Mouse (Mus musculus) heart, postnatal 10 days (tissue): Measurements from ENCODE around the gene Erc2. TPM values are rescaled to one million over a fixed set of nuclear protein-coding genes. Genes with fewer than 3 reads are reported as not detected.

Experiments used
- DNase-seq, 2 experiments: peaks; one replicate each; pipeline ENCODE4 v3.0.0; 2021
- intact Hi-C: fragments of 180-260 bp; cut with DNase I; formaldehyde crosslinking; loops from one replicate; pipeline ENCODE4 v1.15.1; 2025
- total RNA-seq, 2 experiments: library from RNA; stranded (reverse); gene quantifications; 2 replicates each; pipeline ENCODE4 v1.2.3; 2021

Gene Erc2
- total RNA-seq, 2 experiments from 2014 or later, result 2.5 to 2.9 TPM

DNA sequence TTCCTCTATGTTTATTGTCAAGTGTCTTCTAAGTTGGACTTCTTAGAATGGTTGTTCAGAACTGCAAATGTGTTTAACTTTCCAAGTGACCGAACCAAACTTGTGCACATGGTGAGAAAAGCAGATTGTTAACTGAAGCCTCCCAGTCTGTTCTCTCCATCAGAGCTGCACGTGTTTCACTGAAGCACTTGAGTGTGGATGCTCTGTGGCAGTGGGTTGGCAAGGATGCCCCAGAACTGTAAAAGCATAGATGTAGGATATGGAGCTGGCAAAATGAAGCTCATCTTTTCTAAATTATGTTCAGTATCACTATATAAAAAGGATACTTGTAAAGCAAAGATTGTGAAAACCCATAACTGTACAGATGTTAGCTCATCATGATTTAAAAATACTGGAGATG is 645.1 kb downstream of the Erc2 start:
- intact Hi-C loops, result no loop called here

DNA sequence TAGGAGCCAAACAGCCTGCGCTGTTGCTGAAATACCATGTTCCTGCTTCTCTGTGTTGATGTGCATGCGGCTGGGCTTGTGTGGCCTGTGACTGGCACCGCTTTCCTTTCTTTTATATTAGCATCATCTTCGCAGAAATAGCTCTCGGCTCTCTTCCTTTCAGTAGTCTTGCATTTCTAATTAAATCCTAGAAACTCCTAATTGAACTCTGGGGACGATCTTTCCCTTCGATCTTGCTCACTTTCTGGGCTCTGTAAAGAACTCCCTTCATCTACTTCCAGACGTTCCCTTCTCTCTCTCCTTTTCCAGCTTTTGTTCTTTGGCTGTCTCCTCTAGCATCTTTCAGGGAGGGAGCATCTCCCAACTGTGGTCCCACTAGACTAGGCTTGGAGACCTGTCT is 649.6 kb downstream of the Erc2 start:
- DNase-seq, result no peak
- intact Hi-C loops, result no loop called here

More for the DNA sequence above, 645.1 kb downstream of the Erc2 start:
- DNase-seq, result no peak

DNA sequence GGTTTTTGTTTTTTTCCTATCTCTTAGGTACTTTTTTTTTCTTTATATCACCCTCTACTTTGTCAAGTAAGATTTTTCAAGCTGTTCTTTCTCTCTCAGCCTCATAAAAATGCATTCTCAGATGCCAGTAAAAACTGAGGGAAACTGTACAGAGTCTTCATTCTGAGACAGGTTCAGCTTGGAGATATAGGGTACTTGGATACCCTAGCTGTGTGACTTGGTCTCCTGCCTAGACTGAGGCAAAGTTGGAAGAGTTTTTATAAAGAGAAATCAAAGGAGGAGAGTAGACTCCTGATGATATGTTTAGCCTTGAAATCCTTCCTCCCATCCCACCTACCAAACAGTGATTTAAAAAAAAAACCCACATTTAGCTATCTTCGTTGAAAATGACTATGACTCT is 651.4 kb downstream of the Erc2 start:
- DNase-seq, result no peak
- intact Hi-C loops, result no loop called here

DNA sequence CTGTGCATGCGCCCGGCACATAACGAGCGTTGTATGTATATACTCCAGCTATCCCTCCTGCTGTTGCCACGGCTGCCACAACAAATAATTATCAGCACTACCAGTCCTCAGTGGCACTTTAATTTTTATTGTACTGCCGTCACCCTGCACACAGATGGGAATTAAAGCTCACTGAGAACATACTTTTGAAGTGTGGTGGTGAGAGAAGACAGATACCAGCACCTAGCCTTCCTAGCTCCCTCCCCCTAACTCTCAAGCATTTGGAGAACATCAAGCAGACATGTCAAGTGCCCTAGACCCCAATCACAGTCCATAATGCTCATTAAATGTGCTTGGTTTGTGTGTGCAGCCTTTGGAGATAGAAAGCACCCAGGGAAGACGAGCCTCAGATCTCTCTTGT is 652.6 kb downstream of the Erc2 start:
- intact Hi-C loops, result no loop called here

DNA sequence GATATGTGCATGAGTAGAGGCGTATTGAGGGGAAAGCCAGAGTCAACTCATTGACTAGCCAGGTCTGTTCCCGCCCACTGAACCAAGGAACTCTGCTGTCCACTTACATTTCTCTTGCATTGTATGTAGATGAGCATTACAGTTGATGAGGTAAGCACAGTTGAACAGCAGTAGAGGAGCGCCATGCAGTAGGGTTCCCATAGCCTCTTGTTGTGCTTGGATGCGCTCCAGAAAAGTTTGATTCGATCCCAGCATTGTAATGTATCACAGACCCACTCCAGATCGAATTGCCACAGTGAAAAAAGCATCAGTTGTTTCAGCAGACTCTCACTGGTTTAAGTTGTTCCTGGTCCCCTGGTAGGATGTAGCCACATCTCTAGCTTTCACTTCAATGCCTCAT is 656.7 kb downstream of the Erc2 start:
- intact Hi-C loops, result no loop called here
- DNase-seq, result no peak

More for the DNA sequence above, 652.6 kb downstream of the Erc2 start:
- DNase-seq, result no peak

DNA sequence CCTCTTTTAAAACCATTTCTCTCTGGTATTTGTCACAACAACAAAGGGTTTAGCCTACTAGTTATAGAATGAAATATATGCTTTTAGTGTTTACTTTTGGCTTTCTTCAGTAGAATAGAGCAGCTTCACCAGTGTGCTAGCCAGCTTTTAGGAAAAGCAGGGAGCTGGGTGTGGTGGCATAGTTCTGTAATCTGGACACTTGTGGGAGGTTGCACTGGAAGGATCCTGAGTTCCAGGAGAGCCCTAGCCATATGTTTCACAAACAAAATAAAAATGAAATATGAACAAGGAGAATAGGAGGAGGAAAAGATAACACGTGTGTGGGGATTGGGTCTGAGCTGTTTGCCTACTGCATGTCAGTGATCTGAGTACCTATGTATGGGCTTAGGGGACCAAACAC is 658.1 kb downstream of the Erc2 start:
- DNase-seq, result no peak
- intact Hi-C loops, result no loop called here

DNA sequence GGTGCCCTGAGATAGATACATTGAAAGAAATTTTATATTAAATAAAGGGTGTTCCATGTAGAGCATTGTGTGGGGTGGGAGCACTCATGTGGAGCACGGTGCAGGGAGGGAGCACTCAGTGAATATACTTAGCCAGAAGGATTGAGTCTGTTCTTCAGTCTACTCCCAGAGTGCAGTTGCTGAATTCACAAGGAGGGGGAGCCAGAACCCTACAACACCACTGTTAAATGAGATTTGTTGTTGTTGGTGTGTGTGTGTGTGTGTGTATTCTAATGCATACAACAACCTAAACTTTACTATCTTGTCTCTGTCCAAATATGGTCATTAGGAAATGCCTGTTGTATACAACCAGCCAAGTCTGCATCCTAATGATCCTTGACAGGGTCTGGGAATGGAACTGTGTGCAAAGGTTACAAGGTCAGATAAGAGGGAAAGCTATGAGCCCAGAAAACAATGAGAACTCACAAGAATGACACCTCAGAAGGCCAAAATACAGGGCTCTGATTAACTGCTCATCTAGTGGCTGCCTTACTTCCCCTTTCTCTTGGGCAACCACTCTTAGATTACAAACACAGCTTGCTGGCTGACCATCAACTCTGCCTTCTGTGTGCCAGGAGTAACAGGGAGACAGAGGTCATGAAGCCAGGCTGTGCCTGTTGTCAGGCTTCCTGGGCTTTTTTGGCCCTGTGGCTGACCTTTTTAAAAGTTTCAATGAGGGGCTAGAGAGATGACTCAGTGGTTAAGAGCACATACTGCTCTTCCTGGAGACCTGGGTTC is 661.3 kb downstream of the Erc2 start:
- intact Hi-C loops, result loop anchor here (1.0 kb wide), 1 partner anchor 224 kb away; no protein-coding TSS in a partner anchor
- peak; percentile 54 to 66 for DNase-seq

DNA sequence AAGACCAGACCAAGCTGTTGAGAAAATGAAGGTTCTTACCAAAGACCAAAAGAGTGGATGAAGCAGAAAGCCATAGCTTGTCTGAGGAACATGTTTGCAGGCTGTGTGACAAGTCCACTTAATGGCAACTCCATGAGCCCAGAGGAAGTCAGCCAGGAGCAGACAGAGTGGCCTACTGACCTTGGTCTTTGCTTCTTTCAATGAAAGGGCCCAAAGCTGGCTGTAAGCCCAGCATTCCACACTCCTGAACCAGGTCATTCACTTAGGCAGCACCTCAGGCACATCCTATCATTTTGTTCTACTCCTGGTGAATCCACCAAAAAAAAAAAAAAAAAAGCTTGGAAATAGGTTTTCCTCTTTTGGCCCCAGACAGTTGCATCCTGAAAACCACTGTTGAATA is 664.3 kb downstream of the Erc2 start:
- DNase-seq, result no peak

DNA sequence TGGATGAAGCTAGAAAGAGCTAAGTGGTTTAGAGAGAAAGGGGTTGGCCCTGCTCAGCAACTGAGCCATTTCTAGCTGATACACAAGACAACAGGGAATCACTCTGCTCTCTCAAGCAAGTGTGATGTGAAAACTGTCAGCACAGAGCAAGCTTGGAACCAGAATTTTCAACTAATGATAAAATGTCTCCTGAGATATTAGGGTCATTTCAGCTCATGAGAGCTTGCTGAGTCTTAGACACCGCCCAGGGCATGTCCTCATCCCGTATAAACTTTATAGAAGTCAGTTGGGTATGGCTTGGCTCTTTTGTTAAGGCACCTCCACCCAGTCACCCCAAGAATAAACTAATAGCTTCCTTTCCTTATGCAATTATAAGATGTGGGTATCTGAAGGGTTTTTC is 666.0 kb downstream of the Erc2 start:
- DNase-seq, result no peak
- intact Hi-C loops, result no loop called here

More for the DNA sequence above, 664.3 kb downstream of the Erc2 start:
- intact Hi-C loops, result no loop called here

DNA sequence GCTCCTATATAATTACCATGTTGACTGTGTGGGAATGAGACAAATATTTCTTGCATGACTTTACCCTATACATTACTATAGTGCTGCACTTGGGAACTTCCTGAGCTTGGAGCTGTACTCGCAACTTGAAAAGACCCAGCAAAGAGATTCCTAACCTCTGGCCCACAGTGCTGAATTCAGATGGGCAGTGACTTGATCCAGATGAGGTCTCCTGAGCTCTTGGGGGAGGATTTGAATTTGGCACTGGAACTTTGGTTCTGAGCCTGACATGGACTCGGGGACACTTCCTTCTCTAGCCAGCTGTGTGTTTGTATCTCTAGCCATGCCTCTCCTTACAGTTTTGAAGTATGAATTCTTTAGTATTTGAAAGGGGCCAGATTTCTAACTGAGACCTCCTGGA is 666.7 kb downstream of the Erc2 start:
- DNase-seq, result no peak
- intact Hi-C loops, result no loop called here

DNA sequence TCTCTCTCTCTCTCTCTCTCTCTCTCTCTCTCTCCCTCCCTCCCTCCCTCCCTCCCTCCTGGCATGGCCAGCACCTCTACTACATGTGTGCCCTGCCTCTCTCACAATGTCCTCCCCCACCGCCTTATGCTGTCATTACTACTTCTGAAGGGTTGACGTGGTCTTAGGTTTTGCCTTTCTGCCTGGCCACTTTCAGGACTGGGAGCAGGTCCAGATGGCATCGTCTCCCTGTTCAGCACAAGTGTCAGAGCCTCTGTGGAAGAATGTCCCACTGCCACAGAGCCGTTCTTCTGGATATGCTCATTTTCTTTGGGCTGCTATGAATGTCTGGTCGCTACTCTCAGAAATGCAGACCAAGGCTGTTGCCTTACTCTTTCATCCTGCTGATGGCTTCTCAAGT is 671.7 kb downstream of the Erc2 start:
- intact Hi-C loops, result no loop called here
- DNase-seq, result no peak

DNA sequence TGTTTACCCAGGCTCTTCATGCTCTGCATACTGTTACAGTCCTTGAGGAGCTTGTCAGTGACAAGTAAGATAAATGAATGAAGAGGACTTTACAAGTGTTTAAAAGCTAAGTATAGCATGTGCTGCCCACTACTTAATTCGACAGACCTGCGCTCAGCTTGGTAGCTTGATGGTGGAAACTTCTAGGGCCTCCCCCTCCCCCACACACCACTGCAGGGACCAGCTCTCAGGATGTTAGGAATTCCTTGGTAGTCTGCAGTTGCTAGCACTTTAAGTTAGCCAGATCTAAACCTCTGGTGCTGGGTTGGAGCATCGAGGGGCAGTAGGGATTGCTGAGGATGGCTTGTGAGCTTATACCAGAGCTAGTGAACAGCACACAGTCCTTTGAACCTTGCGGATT is 672.9 kb downstream of the Erc2 start:
- DNase-seq, result no peak
- intact Hi-C loops, result no loop called here

DNA sequence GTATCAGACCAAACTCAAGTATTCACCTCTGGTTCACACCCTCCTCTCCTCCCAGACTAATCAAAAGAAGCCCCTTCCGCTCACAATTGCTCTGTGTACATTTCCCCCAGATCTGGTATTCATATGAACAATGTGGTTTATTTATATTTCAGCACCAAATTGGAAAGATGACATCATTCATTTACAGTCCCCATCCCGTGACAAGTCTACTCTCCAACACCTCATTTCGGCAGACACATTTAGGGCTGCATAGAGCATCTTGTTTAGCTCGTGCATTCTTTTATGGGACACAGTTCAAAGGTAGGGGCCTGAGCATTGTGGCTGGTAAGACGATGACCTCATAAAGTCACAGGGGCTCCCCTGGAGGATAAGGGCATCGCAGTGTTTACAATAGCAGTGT is 677.9 kb downstream of the Erc2 start:
- intact Hi-C loops, result loop anchor here (5.0 kb wide), 1 partner anchor 207 kb away; no protein-coding TSS in a partner anchor
- no peak for DNase-seq

DNA sequence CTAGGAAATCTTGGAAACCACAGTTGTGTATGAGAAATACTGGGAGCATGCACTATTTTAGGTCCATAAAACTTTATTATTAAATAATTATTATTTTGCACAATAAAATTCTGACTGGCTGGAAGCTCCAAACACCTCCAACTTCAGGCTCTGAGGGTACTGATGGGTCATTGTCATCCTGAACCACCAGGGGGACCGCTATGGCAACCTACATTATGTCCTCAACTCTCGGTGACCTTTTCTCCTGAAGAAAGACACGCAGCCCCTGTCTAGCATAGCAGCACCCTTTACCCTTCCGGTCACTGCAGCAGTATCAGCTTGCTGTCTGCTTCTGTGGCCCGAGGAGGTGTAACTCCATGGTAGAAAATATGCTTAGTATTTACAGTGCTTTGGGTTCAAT is 679.0 kb downstream of the Erc2 start:
- DNase-seq, result no peak
- intact Hi-C loops, result loop anchor here (5.0 kb wide), 1 partner anchor 206 kb away; no protein-coding TSS in a partner anchor

DNA sequence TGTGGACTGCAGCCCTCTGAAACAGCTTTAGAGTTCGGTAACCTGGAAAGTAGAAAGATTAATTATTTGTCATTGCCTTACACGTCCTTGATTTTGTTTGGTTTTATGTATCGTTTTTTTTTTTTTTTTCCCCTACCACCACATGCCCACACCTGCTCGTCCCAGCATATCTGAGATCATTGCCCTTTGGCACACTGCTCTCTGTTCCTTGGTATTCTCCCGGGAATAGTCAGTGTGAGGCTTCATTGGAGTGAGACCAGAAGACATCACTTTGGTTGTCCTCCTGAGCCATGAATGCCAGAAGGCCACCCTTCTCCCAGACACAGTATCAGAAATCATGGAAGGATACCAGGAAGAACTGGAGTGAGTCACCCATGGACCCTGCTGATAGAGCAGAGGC is 681.9 kb downstream of the Erc2 start:
- intact Hi-C loops, result loop anchor here (5.0 kb wide), 1 partner anchor 203 kb away; no protein-coding TSS in a partner anchor
- no peak for DNase-seq

DNA sequence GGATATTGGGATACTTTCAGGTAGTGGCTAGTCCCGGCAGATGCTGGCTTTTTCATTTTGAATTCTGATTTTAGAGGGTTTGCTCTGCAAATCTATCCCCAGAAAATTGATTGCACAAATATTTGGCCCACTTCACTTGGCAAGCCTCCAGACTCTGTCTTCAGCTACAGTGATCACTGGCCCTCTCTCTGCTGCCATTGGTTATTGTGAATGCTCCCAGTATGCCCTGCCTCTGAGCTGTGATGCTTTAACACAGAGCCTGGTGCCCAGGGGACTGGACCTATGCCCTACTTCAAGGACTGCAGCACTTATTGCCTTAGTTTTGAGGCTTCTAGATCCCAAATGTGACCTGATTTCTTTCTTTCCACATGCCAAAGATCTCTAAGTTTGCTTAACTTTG is 686.4 kb downstream of the Erc2 start:
- intact Hi-C loops, result no loop called here
- no peak for DNase-seq

DNA sequence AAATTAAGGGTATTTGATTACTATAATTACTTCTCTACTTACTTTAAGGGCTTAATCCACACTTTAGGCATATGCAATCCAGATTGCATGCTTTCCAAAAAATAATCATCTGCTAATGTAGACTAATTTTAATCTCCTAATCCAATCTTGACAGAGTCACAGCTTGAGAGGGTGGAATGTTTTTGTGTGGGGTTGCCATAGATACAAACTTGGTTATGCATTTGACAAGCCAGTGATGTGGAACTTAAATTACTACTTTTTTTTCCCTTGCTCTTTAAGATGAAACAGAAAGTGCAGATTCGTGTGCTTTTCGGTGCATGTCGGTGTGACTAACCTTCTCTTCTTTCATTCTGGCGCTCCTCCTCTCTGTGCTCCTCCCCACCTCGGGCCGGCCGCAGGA is 694.6 kb downstream of the Erc2 start:
- intact Hi-C loops, result no loop called here
- no peak for DNase-seq

DNA sequence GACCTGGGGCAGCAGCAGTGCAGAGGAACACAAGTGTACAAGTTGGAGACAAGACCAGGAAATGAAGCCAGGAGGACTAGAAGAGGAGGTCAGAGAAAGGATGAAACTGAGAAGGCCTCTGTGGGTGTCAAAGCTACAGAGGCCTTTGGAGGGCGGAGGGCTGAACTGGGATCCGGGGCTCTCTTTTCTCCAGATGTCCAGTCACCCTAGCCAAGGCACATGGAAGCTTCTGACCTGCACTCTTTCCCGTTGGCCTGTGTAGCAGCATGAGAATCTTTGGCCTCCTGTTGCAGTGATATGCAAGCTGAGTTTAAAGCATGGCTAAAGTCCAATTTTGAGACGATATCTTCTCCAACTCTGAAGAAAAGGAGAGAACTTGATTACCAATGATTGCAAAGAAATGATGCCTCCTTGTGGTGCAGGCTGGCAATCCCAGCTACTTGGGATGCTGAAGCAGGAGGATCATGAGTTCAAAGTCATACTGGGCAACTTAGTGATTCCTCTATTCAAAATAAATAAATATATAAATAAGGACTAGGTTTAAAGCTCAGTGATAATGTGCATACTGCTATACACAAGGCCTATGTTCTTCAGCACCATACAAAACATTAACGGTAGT is 699.8 kb downstream of the Erc2 start:
- intact Hi-C loops, result no loop called here
- peak in 1 of 2 experiments; percentile 12 for DNase-seq

DNA sequence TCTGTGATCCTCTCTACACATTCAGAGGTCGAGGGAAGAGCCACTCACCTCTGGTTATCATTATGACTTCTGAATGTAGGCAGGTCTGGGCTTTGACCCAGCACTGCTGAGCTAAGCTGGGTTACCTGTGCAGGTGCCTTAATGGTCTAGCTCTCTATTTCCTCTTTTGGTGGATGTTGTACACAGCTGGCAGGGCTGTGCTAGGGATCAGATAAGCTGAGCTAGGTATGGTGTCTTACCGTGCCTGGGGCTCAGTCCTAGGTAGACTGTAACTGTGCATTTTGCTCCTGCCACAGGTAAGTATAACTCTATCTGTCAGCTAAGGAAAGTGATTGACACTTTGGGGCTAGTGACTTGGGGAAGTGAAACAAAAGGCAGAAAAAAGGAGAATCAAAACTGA is 701.0 kb downstream of the Erc2 start:
- DNase-seq, result no peak
- intact Hi-C loops, result no loop called here

DNA sequence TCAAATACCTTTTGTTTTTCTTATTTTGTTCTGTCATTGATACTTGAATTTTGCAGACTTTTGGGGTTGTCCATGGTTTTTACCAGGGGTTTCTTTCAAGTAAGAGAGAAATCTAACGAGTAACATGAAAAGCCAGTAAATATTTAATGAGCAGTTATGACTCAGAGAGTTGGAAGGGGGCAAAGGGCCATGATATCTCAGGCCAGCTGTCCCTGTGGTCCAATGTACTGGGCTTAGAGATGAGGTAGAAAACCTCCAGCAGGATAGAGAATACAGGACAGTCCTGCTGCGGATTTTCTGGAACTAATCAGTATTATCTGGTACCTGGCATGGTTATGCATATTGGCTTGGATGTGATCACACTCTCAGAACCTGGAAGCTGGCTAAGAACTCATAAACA is 701.5 kb downstream of the Erc2 start:
- no peak for DNase-seq
- intact Hi-C loops, result no loop called here

DNA sequence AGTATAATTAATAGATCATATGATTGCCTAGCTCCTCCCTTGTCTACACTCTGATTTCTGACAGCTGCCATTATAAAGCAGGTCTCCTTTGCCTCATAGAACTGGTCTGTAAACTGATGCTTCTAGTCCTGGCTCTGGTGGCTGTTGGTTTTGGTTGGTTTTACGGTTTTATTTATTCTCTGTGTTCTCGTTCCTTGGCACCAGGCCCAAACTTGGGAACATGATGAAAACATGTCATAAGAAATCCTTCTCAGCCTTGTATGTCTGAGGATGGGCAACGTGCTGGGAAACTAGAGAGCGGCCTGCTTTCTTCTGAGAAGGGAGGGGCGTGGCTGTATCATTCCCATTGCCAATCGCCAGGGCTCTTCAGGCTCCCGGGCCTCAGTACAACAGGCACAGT is 704.2 kb downstream of the Erc2 start:
- intact Hi-C loops, result no loop called here
- DNase-seq, result no peak

DNA sequence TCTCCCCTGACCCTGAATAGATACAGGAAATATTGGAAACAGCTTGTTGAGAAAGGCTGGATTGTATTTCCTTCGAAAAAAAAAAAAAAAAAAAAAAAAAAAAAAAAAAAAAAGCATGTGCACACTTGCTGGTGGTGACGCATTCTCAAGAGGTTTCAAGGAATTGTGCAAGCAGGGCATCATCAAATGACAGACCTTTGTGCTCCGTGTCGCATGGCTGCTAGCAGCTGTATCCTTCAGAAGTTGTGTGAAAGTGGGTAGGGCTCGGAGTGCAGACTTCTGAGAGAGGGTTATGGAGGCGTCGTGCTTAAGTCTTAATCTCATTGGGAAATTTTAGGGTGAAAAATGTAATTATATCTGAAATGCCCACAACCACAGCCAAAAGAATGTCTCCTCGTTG is 706.3 kb downstream of the Erc2 start:
- intact Hi-C loops, result no loop called here
- no peak for DNase-seq
